ENCODE assay signal across 7 mouse cellular contexts in the genomic region with DNA sequence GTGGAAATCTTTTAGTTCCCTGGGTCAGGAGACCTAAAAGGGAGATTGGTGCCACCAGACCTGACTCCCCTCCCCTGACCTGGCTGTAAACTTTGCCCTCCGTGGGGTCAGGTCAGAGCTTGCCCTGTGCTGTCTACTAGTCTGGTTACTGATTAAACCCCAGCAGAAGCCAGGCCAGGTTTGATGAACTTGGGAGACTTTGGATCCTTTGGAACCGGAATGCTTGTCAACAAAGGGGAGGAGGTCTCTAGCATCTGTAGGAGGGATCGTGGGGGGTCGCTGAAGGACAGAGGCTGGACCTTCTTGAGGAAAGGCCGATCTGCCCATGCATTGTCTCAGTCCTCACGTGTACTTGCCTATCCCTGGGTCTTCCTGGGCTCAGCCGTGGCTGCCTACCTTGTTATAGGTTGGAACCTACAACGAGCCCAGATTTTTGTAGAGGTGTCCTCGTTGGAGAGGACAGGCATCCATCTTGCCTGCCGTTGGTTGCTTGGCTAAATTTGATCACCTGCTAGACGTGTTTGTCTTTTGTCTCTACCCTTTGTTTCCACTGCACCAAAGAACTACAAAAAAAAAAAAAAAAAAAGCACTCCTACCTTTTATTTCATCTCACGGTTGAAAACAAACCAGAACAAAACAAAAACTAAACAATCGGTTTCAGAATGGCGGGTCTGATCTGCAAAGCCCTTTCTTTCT. TPM values are rescaled to one million over a fixed set of nuclear protein-coding genes. Genes with fewer than 3 reads are reported as not detected.
DNase-seq lines count a peak whose midpoint lies in the region; ATAC-seq and TF ChIP-seq lines count a peak whose summit lies in the region.

No protein-coding gene starts in this region.

- peak; percentile 43 for DNase-seq in brain, embryonic 14.5 days (ENCODE audit: low read depth)
- no peak for DNase-seq in embryonic facial prominence, embryonic 14.5 days (ENCODE audit: low spot score)
- peak; percentile 96 for DNase-seq in kidney, adult 9 months
- DNase-seq in midbrain, embryonic 14.5 days = peak; percentile 61
- no peak for DNase-seq in MN1 (ENCODE audit: low spot score)
- DNase-seq in spleen, postnatal 4 days (ENCODE audit: low spot score in 2 of 2) = no peak
- DNase-seq in layer of hippocampus, postnatal 25 days (ENCODE audit: extremely low spot score in 1 of 2, low spot score in 1 of 2) = no peak

- TF ChIP-seq POLR2A in brain, embryonic 14.5 days (IDR thresholded peaks at IDR 0.05; ENCODE audit: borderline replicate concordance, extremely low read depth, insufficient read depth, insufficient read length, poor library complexity, severe bottlenecking) = no peak

- H3K4me1 ChIP-seq in embryonic facial prominence, embryonic 14.5 days (ENCODE audit: control insufficient read depth, insufficient read depth, low read length) = peaks cover 40% of the 10 kb centered on the region
- H3K4me1 ChIP-seq in midbrain, embryonic 14.5 days (ENCODE audit: control insufficient read depth, insufficient read depth, low read length) = peaks cover 37% of the 10 kb centered on the region

- TF ChIP-seq CTCF in brain, embryonic 14.5 days (IDR thresholded peaks at IDR 0.05; ENCODE audit: borderline replicate concordance, extremely low read depth, insufficient read depth, insufficient read length) = no peak

- H3K9ac ChIP-seq in embryonic facial prominence, embryonic 14.5 days (ENCODE audit: low read depth, low read length) = peak overlapping the region; percentile 91
- H3K9ac ChIP-seq in midbrain, embryonic 14.5 days (replicated peaks; ENCODE audit: low read length) = peak overlapping the region; percentile 99

- H3K4me2 ChIP-seq in embryonic facial prominence, embryonic 14.5 days (ENCODE audit: low read depth, low read length) = peak overlapping the region; percentile 87
- H3K4me2 ChIP-seq in midbrain, embryonic 14.5 days (ENCODE audit: low read length) = peak overlapping the region; percentile 96

- H3K9me3 ChIP-seq in embryonic facial prominence, embryonic 14.5 days (ENCODE audit: control insufficient read depth, low read length) = no peaks in the 10 kb centered on the region
- H3K9me3 ChIP-seq in midbrain, embryonic 14.5 days (ENCODE audit: control insufficient read depth, low read length) = no peaks in the 10 kb centered on the region

- no peaks in the 10 kb centered on the region for H3K27me3 ChIP-seq in embryonic facial prominence, embryonic 14.5 days (replicated peaks; ENCODE audit: control insufficient read depth, insufficient read depth, low read length)
- H3K27me3 ChIP-seq in midbrain, embryonic 14.5 days (ENCODE audit: control insufficient read depth, insufficient read depth, low read length) = no peaks in the 10 kb centered on the region

- peak overlapping the region; percentile 88 for H3K4me3 ChIP-seq in embryonic facial prominence, embryonic 14.5 days (ENCODE audit: low read depth, low read length)
- H3K4me3 ChIP-seq in midbrain, embryonic 14.5 days (replicated peaks; ENCODE audit: low read depth, low read length) = peak overlapping the region; percentile 96

- no peak for ATAC-seq in embryonic facial prominence, embryonic 14.5 days (ENCODE audit: low read depth)
- ATAC-seq in midbrain, embryonic 14.5 days (ENCODE audit: low FRiP score, low TSS enrichment) = no peak

- H3K27ac ChIP-seq in embryonic facial prominence, embryonic 14.5 days (replicated peaks; ENCODE audit: low read depth, low read length) = peak overlapping the region; percentile 91; the same call in 1 of the 2 replicates
- peak overlapping the region; percentile 94 for H3K27ac ChIP-seq in midbrain, embryonic 14.5 days (replicated peaks; ENCODE audit: low read depth, low read length)

- 30% methylated on average over 14 of the region's 14 CpGs for WGBS in embryonic facial prominence, embryonic 14.5 days
- WGBS in midbrain, embryonic 14.5 days = 13% methylated on average over 14 of the region's 14 CpGs

- no peaks in the 10 kb centered on the region for H3K36me3 ChIP-seq in embryonic facial prominence, embryonic 14.5 days (ENCODE audit: control insufficient read depth, insufficient read depth, low read length)
- H3K36me3 ChIP-seq in midbrain, embryonic 14.5 days (ENCODE audit: control insufficient read depth, insufficient read depth, low read length) = no peaks in the 10 kb centered on the region

RNA-seq across cellular contexts. Expression of a gene that starts 3.5 kb away (rescaled TPM):
- polyA plus RNA-seq in brain, embryonic 14.5 days (2012; rRNA removed) = 140 and 205 TPM in 2 replicates
- 27.0 and 27.7 TPM in 2 replicates for polyA plus RNA-seq in embryonic facial prominence, embryonic 14.5 days (2014; fragmentation: Nextera tagmentation; extraction: Ambion mirVana)
- 106 and 128 TPM in 2 replicates for polyA plus RNA-seq in midbrain, embryonic 14.5 days (2014; fragmentation: Nextera tagmentation; extraction: Ambion mirVana)
- 100 to 1,000 TPM; 288 to 289 TPM for total RNA-seq in layer of hippocampus, postnatal 25 days (2021)

Comparison
In these comparisons a context has a peak if more than half of its experiments do, and no peak if none do; other contexts are left out.
1. DNase-seq: peak in brain, embryonic 14.5 days (single experiment), kidney, adult 9 months (single experiment) and midbrain, embryonic 14.5 days (single experiment); none in embryonic facial prominence, embryonic 14.5 days (single experiment), MN1 (single experiment), spleen, postnatal 4 days (0 of 2) and layer of hippocampus, postnatal 25 days (0 of 2).